Mouse (Mus musculus) embryonic fibroblast, embryonic 13.5 days (primary cell): Measurements from ENCODE around the gene Xkr7. TPM values are rescaled to one million over a fixed set of nuclear protein-coding genes. Genes with fewer than 3 reads are reported as not detected.

Experiments
- H3K27ac ChIP-seq: 2 replicates; pipeline ENCODE4 v1.5.1; 2012; ENCODE audit warnings: low read length, control low read depth, inconsistent platforms; ENCODE audit not compliant: insufficient read depth
- H3K4me1 ChIP-seq: 2 replicates; pipeline ENCODE4 v1.6.1; 2011; ENCODE audit warnings: low read length; ENCODE audit not compliant: control insufficient read depth, insufficient read depth
- H3K4me3 ChIP-seq: 2 replicates; pipeline ENCODE4 v1.5.1; 2011; ENCODE audit warnings: mild to moderate bottlenecking, control low read depth, low read length; ENCODE audit not compliant: insufficient read depth
- CTCF ChIP-seq: IDR thresholded peaks from 2 replicates; pipeline ENCODE4 v1.5.1; 2011; ENCODE audit warnings: mild to moderate bottlenecking, control low read depth, low read length, moderate library complexity, borderline replicate concordance; ENCODE audit not compliant: insufficient read depth
- POLR2A ChIP-seq: IDR thresholded peaks from 2 replicates; pipeline ENCODE4 v1.6.1; 2011; ENCODE audit warnings: low read depth, mild to moderate bottlenecking, control low read depth, low read length, moderate library complexity
- polyA plus RNA-seq: library from polyadenylated mRNA; stranded (reverse); fragments of >200 nt; gene quantifications from 2 replicates; pipeline ENCODE4 v1.2.4, GENCODE M21; 2011; ENCODE audit warnings: low read depth; ENCODE audit not compliant: missing spikeins, insufficient read length

Xkr7 gene
- polyA plus RNA-seq, 1 experiment: not detected

DNA sequence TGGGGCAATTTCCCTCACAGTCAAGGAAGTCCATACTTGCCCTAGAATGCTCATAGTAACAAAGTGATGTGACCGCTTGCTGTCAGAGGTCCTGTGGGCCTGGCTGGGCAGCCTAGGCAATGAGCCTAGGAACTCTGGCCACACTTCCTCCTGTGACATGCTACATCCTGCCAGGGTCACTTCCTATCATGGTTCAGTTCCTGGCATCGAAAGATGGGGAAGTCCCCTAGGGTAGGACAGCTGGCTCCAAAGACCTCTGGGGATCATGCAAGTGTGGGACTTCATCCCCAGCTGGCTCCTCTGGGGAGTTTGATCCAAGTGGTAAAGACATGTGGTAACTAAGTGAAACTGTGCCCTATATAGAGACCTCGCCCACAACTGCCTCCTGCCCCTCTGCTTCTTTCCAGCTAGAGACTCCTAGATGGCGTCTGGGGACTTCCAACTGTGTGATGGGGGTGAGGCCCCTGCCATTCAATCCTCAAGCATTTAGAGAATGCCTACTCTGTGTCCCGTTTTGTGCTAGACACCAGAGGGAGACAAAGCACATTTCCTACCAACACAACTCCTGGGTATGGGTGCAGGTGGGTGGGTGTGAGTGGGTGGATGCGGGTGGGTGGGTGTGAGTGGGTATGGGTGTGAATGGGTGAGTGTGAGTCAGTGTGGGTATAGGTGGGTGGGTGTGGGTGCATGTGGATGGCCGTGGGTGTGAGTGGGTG is 52.8 kb downstream of the Xkr7 start:
- H3K4me3 ChIP-seq: no peak overlapping the region
- no peak overlapping the region for H3K27ac ChIP-seq
- no peak for TF ChIP-seq POLR2A
- no peak for TF ChIP-seq CTCF
- no peaks in the 10 kb centered on the region for H3K4me1 ChIP-seq

- Histone ChIP-seq H3K4me3 (no peak overlapping the region), H3K27ac (no peak overlapping the region), H3K4me1 (no peaks in the 10 kb centered on the region)
- TF ChIP-seq POLR2A (no peak), CTCF (no peak)
These were observed 53.9 kb downstream of the Xkr7 start for GRCm38 (mm10) chr2:153085556-153085955.

GRCm38 (mm10) chr2:153086166-153086565 is 54.5 kb downstream of the Xkr7 start:
- Histone ChIP-seq H3K4me3 (no peak overlapping the region), H3K4me1 (no peaks in the 10 kb centered on the region), H3K27ac (no peak overlapping the region)
- TF ChIP-seq CTCF (no peak), POLR2A (no peak)

DNA sequence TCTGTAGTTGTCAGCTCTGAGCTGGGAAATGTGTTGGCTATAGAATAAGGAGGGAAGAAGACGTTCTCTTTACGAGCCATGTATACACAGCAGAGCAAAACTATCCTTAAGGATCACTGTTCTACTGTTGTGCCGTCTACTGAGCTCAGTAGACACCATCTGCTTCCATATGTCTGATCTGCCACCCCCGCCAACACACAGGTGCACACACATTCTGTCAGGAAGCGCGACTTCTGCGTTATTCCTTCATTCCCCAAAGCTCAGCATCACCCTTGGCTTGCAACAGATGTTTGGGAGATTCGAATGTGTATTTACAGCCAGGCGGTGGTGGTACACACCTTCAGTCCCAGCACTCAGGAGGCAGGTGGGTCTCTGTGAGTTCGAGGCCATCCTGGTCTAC is 55.4 kb downstream of the Xkr7 start:
- no peak for TF ChIP-seq POLR2A
- no peak for TF ChIP-seq CTCF
- H3K27ac ChIP-seq: no peak overlapping the region
- no peak overlapping the region for H3K4me3 ChIP-seq
- no peaks in the 10 kb centered on the region for H3K4me1 ChIP-seq

- TF ChIP-seq POLR2A: no peak
- no peak for TF ChIP-seq CTCF
- Histone ChIP-seq H3K27ac (no peak overlapping the region), H3K4me3 (no peak overlapping the region), H3K4me1 (no peaks in the 10 kb centered on the region)
These were observed 57.7 kb downstream of the Xkr7 start for GRCm38 (mm10) chr2:153089316-153089715.

DNA sequence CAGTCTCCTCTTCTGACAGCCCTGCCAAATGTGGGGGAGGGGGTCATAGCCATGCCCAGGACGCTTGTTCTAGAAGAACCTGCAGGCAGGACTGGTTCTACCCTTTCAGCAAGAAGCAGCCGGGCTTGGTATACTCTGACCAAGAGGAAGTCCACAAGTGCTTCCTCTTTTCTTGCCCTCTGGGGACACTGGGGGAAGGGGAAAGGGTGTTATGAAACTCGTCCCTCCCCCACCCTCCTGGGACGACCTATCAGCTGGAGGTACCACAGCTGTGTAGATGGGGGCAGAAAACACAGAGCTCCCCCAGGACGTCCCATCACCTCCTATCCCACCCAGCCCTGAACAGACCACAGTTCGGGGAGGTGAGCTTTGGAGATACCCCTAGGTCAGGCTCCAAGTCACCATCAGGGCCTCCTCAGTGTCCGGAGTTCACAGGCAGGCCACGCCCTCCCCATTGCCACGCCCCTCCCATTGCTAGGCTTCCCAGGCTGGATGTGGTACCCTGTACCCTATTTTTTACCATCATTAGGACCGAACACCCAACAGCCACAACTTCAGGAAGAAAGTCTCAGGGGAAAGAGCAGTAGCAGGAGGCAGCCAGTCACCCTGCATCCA is 59.0 kb downstream of the Xkr7 start:
- TF ChIP-seq POLR2A (no peak), CTCF (no peak)
- Histone ChIP-seq H3K4me3 (no peak overlapping the region), H3K4me1 (no peaks in the 10 kb centered on the region), H3K27ac (no peak overlapping the region)

Other genes with a start within 250 kb of the Xkr7 start
- 51.2 and 71.7 TPM in 2 replicates for gene Bcl2l1, start 200.1 kb upstream of the Xkr7 start, polyA plus RNA-seq
- gene Tpx2, start 183.9 kb upstream of the Xkr7 start, polyA plus RNA-seq: 62.3 and 82.9 TPM in 2 replicates
- gene Mylk2, start 120.5 kb upstream of the Xkr7 start, polyA plus RNA-seq: 0.93 and 1.1 TPM in 2 replicates
- gene Foxs1, start 98.6 kb upstream of the Xkr7 start, polyA plus RNA-seq: 12.2 and 30.1 TPM in 2 replicates
- 2.2 and 3.5 TPM in 2 replicates for gene Dusp15, start 80.2 kb upstream of the Xkr7 start, polyA plus RNA-seq
- gene Ttll9, start 69.4 kb upstream of the Xkr7 start, polyA plus RNA-seq: not detected in 2 replicates
- 137 and 174 TPM in 2 replicates for gene Pdrg1, start 16.4 kb upstream of the Xkr7 start, polyA plus RNA-seq
- gene Ccm2l, start 34.1 kb downstream of the Xkr7 start, polyA plus RNA-seq: not detected in 2 replicates
- gene Hck, start 76.6 kb downstream of the Xkr7 start, polyA plus RNA-seq: 0.90 and 4.2 TPM in 2 replicates
- gene Tm9sf4, start 129.5 kb downstream of the Xkr7 start, polyA plus RNA-seq: 114 and 120 TPM in 2 replicates
- 4.7 and 5.3 TPM in 2 replicates for gene Tspyl3, start 193.6 kb downstream of the Xkr7 start, polyA plus RNA-seq
- gene Plagl2, start 209.6 kb downstream of the Xkr7 start, polyA plus RNA-seq: 14.0 and 15.3 TPM in 2 replicates
- 45.7 and 49.7 TPM in 2 replicates for gene Pofut1, start 209.7 kb downstream of the Xkr7 start, polyA plus RNA-seq